Comparison of ENCODE assay signal across 8 mouse cellular contexts in genomic region chr2:131160671-131161111, GRCm38 (mm10). TPM values are rescaled to one million over a fixed set of nuclear protein-coding genes. Genes with fewer than 3 reads are reported as not detected.
DNase-seq lines count a peak whose midpoint lies in the region; ATAC-seq and TF ChIP-seq lines count a peak whose summit lies in the region.

No protein-coding gene starts in this region.

- H3K9me3 ChIP-seq in forebrain, embryonic 16.5 days (ENCODE audit: control insufficient read depth, low read length): no peaks in the 10 kb centered on the region
- H3K9me3 ChIP-seq in stomach, embryonic 15.5 days: no peaks in the 10 kb centered on the region

- peaks cover 23% of the 10 kb centered on the region for H3K4me1 ChIP-seq in forebrain, embryonic 16.5 days (replicated peaks; ENCODE audit: control insufficient read depth, insufficient read depth, low read length)
- peaks cover 11% of the 10 kb centered on the region; the same call in 1 of the 2 replicates for H3K4me1 ChIP-seq in stomach, embryonic 15.5 days

- peak overlapping the region; percentile 95 for H3K4me3 ChIP-seq in forebrain, embryonic 16.5 days (replicated peaks; ENCODE audit: low read length)
- peak overlapping the region; percentile 73 for H3K4me3 ChIP-seq in stomach, embryonic 15.5 days (replicated peaks)

- no peaks in the 10 kb centered on the region for H3K36me3 ChIP-seq in forebrain, embryonic 16.5 days (ENCODE audit: control insufficient read depth, insufficient read depth)
- no peaks in the 10 kb centered on the region for H3K36me3 ChIP-seq in stomach, embryonic 15.5 days

- ATAC-seq in Patski: peak; percentile 22
- ATAC-seq in forebrain, embryonic 16.5 days: no peak
- ATAC-seq in stomach, embryonic 15.5 days (ENCODE audit: insufficient read depth, low FRiP score, low read depth): no peak

- POLR2A ChIA-PET in Patski (lab: Charles Lee): interaction anchor here (1.2 to 2.8 kb wide), 4 partner anchors 11 to 66 kb away, joined by 4 to 8 read pairs (median 7); no protein-coding TSS in a partner anchor

- CTCF ChIA-PET in Patski (lab: Charles Lee): interaction anchor here (0.9 to 3.0 kb wide), 7 partner anchors 9 to 100 kb away, joined by 3 to 11 read pairs (median 4); no protein-coding TSS in a partner anchor

- peak overlapping the region; percentile 96 for H3K27ac ChIP-seq in forebrain, embryonic 16.5 days (ENCODE audit: low read length)
- peak overlapping the region; percentile 81 for H3K27ac ChIP-seq in stomach, embryonic 15.5 days

- peak; percentile 51 for DNase-seq in embryo, embryonic 10 days (ENCODE audit: low spot score)
- no peak for DNase-seq in embryo, embryonic 9.5 days (ENCODE audit: extremely low spot score)
- no peak for DNase-seq in Patski (ENCODE audit: low read depth, low spot score)
- peak; percentile 39 to 49 for DNase-seq in kidney, adult 8-10 months
- peak; percentile 61 for DNase-seq in lung, postnatal 10 days
- DNase-seq in urinary bladder, postnatal 4 days (ENCODE audit: low spot score in 2 of 2): no peak

- peak overlapping the region; percentile 84 for H3K4me2 ChIP-seq in forebrain, embryonic 16.5 days (ENCODE audit: low read length)
- H3K4me2 ChIP-seq in stomach, embryonic 15.5 days: peak overlapping the region; percentile 87

- under 1% methylated on average over 17 of the region's 17 CpGs for WGBS in forebrain, embryonic 16.5 days
- under 1% methylated on average over 17 of the region's 17 CpGs for WGBS in stomach, embryonic 15.5 days

- in situ Hi-C loops in Patski (cut with MboI; ENCODE audit: low pct_unique_long_range_greater_than_20kb): loop anchor here (5.0 to 10.0 kb wide), 2 partner anchors 68 to 196 kb away; no protein-coding TSS in a partner anchor

- no peaks in the 10 kb centered on the region for H3K27me3 ChIP-seq in Patski
- H3K27me3 ChIP-seq in forebrain, embryonic 16.5 days (replicated peaks; ENCODE audit: control insufficient read depth, insufficient read depth, low read length): no peaks in the 10 kb centered on the region
- no peaks in the 10 kb centered on the region for H3K27me3 ChIP-seq in stomach, embryonic 15.5 days (replicated peaks)

- peak overlapping the region; percentile 63 for H3K9ac ChIP-seq in forebrain, embryonic 16.5 days (replicated peaks; ENCODE audit: low read depth, low read length)
- peak overlapping the region; percentile 53; the same call in 1 of the 2 replicates for H3K9ac ChIP-seq in stomach, embryonic 15.5 days

- no peak for TF ChIP-seq CTCF in Patski (IDR thresholded peaks at IDR 0.05)

RNA-seq across cellular contexts. Expression of gene 1700037H04Rik, which starts 0.8 kb away (rescaled TPM):
- 86.3 TPM for polyA plus RNA-seq in Patski (2021)
- 87.5 and 97.1 TPM in 2 replicates for polyA plus RNA-seq in forebrain, embryonic 16.5 days (2015; fragmentation: Nextera tagmentation; extraction: Ambion mirVana)
- 74.2 and 75.0 TPM in 2 replicates for polyA plus RNA-seq in stomach, embryonic 15.5 days (2015; fragmentation: Nextera tagmentation; extraction: Ambion mirVana)

RNA-seq across cellular contexts. Expression of gene Cenpb, which starts 19.2 kb away (rescaled TPM):
- polyA plus RNA-seq in Patski (2021): 84.4 TPM
- 16.0 and 16.9 TPM in 2 replicates for polyA plus RNA-seq in forebrain, embryonic 16.5 days (2015; fragmentation: Nextera tagmentation; extraction: Ambion mirVana)
- polyA plus RNA-seq in stomach, embryonic 15.5 days (2015; fragmentation: Nextera tagmentation; extraction: Ambion mirVana): 15.4 and 16.4 TPM in 2 replicates

RNA-seq across cellular contexts. Expression of gene Cdc25b, which starts 26.1 kb away (rescaled TPM):
- polyA plus RNA-seq in Patski (2021): 23.5 TPM
- polyA plus RNA-seq in forebrain, embryonic 16.5 days (2015; fragmentation: Nextera tagmentation; extraction: Ambion mirVana): 33.6 and 35.9 TPM in 2 replicates
- polyA plus RNA-seq in stomach, embryonic 15.5 days (2015; fragmentation: Nextera tagmentation; extraction: Ambion mirVana): 57.6 and 62.6 TPM in 2 replicates

RNA-seq across cellular contexts. Expression of gene Spef1, which starts 26.4 kb away (rescaled TPM):
- 9.4 TPM for polyA plus RNA-seq in Patski (2021)
- polyA plus RNA-seq in forebrain, embryonic 16.5 days (2015; fragmentation: Nextera tagmentation; extraction: Ambion mirVana): 11.3 and 12.6 TPM in 2 replicates
- polyA plus RNA-seq in stomach, embryonic 15.5 days (2015; fragmentation: Nextera tagmentation; extraction: Ambion mirVana): 5.7 TPM in 2 replicates

RNA-seq across cellular contexts. Expression of gene Gm11037, which starts 27.4 kb away (rescaled TPM):
- not detected for polyA plus RNA-seq in Patski (2021)
- not detected in 2 replicates for polyA plus RNA-seq in forebrain, embryonic 16.5 days (2015; fragmentation: Nextera tagmentation; extraction: Ambion mirVana)
- not detected in 2 replicates for polyA plus RNA-seq in stomach, embryonic 15.5 days (2015; fragmentation: Nextera tagmentation; extraction: Ambion mirVana)

Comparison
In these comparisons a context has a peak if more than half of its experiments do, and no peak if none do; other contexts are left out.
1. DNase-seq: peak in embryo, embryonic 10 days (single experiment), kidney, adult 8-10 months (2 of 2) and lung, postnatal 10 days (single experiment); none in embryo, embryonic 9.5 days (single experiment), Patski (single experiment) and urinary bladder, postnatal 4 days (0 of 2).